Mouse (Mus musculus): ENCODE measurements around the gene Cldn34c1. TPM values are rescaled to one million over a fixed set of nuclear protein-coding genes. Genes with fewer than 3 reads are reported as not detected.
A peak's percentile ranks its signal among the peaks of the same experiment; 100 is the strongest.
"Not testable (repeated sequence)": the region's sequence is repeated elsewhere in the genome, so short reads cannot be mapped to it uniquely, and the experiment has no call there.

Cldn34c1 gene
- 9.4 and 9.5 TPM in 2 replicates for polyA plus RNA-seq (2015; fragmentation: Nextera tagmentation; extraction: Ambion mirVana)

DNA sequence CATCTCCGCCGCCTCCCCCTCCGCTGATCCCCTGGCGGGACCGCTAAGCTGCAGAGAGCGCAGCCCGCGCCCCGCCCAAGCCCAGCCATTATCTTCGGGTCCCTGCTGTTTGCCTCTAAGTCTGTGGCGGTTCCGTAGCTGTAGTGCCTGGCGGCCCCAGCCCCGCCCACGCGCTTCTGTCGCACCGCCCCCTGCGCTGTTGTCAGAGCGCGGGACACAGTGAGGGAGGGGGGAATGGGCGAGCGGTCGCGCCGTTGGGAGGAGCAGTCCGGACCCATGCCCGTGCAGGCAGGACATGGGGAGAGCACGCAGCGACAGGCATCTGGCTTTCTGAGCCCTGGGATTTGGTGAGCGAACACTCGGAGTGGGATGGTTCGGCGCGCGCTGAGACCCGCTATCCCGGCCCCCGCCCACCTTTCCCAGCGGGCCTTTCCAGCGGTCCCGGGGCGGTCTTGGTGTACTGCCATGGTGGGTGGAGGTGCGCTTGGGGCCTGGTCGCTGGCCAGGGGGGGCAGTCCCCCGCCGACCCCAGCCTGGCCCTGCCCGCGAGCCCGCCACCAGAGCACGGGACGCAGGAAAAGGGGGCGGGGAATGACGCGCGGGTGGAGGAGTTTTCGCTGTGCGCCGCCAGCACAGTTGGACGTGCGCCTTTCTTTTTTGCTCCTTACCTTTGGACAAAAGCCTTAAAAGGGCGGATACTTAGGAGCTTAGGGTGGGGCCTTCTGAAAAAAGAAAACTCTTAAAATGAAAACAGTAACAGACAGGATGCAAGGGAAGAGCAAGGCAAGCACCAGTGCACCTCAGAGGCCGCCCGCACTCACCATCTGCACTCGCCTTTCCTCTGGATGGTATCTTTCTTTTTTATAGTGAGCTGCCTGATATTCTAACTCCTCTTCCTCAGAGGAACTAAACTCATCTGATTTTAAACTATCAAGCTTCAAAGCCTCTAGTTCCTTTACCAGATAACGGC lies at the start of gene Cldn34c1:
Gene Cldn34c1 (plus strand): TSS at position 205 of the 970 bp plus-strand sequence.
- no peaks in the 10 kb centered on the region for H3K27me3 ChIP-seq (ENCODE audit: control insufficient read depth, insufficient read depth, low read length)
- H3K4me2 ChIP-seq (ENCODE audit: low read depth, low read length): peak within 1 kb of the TSS; percentile 61
- H3K4me3 ChIP-seq (ENCODE audit: low read length): peak within 1 kb of the TSS; percentile 61
- no peaks in the 10 kb centered on the region for H3K9me3 ChIP-seq (replicated peaks; ENCODE audit: control insufficient read depth, low read length)
- H3K4me1 ChIP-seq (ENCODE audit: control insufficient read depth, insufficient read depth, low read length): no peaks in the 10 kb centered on the region
- peak within 1 kb of the TSS; percentile 94 for H3K27ac ChIP-seq (ENCODE audit: low read length)
- no peaks in the 10 kb centered on the region for H3K36me3 ChIP-seq (ENCODE audit: control insufficient read depth, insufficient read depth)
- peak; percentile 99 for ATAC-seq (replicated peaks; ENCODE audit: extremely low read depth, insufficient read depth, low FRiP score)
- 4% methylated on average over 60 of the region's 66 CpGs for WGBS
- H3K9ac ChIP-seq (ENCODE audit: low read length): peak within 1 kb of the TSS; percentile 73

- no peaks in the 10 kb centered on the region for H3K4me1 ChIP-seq (ENCODE audit: control insufficient read depth, insufficient read depth, low read length)
- WGBS: 69% methylated on average over 3 of the region's 3 CpGs
- no peak overlapping the region for H3K4me3 ChIP-seq (ENCODE audit: low read length)
- H3K27ac ChIP-seq (ENCODE audit: low read length): no peak overlapping the region
- no peak overlapping the region for H3K4me2 ChIP-seq (ENCODE audit: low read depth, low read length)
- no peak overlapping the region for H3K9ac ChIP-seq (ENCODE audit: low read length)
- no peaks in the 10 kb centered on the region for H3K36me3 ChIP-seq (ENCODE audit: control insufficient read depth, insufficient read depth)
- no peak for ATAC-seq (replicated peaks; ENCODE audit: extremely low read depth, insufficient read depth, low FRiP score)
- H3K9me3 ChIP-seq (replicated peaks; ENCODE audit: control insufficient read depth, low read length): no peaks in the 10 kb centered on the region
- H3K27me3 ChIP-seq (ENCODE audit: control insufficient read depth, insufficient read depth, low read length): no peaks in the 10 kb centered on the region
These were observed 15.9 kb upstream of the Cldn34c1 start for GRCm38 (mm10) chrX:123087441-123087840.

DNA sequence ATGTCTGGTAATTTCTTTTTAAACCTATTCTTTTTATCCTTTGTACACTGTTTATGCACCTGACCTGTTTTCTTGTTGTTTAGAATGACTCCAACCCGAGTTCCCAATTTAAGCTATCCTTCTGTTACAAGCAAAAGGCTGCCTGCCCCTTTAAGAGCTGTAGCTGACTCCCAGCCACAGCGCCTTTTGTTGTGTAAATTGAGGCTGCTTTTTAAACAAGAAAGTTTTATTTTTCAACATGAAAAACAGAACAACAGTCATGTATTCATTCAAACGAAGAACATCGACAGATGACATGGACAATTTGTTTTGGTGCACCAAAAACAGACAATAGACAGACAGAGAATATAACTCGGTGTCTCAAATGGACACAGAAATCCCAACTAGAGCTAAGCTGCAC lies 489 bp upstream of the Cldn34c1 start:
- peak overlapping the region; percentile 73 for H3K9ac ChIP-seq (ENCODE audit: low read length)
- H3K27me3 ChIP-seq (ENCODE audit: control insufficient read depth, insufficient read depth, low read length); H3K36me3 ChIP-seq (ENCODE audit: control insufficient read depth, insufficient read depth); H3K4me1 ChIP-seq (ENCODE audit: control insufficient read depth, insufficient read depth, low read length); ATAC-seq (replicated peaks; ENCODE audit: extremely low read depth, insufficient read depth, low FRiP score); H3K9me3 ChIP-seq (replicated peaks; ENCODE audit: control insufficient read depth, low read length): not testable (repeated sequence)
- peak overlapping the region; percentile 61 for H3K4me3 ChIP-seq (ENCODE audit: low read length)
- H3K27ac ChIP-seq (ENCODE audit: low read length): peak overlapping the region; percentile 94
- peak overlapping the region; percentile 47 for H3K4me2 ChIP-seq (ENCODE audit: low read depth, low read length)
- 18% methylated on average over 5 of the region's 5 CpGs for WGBS

DNA sequence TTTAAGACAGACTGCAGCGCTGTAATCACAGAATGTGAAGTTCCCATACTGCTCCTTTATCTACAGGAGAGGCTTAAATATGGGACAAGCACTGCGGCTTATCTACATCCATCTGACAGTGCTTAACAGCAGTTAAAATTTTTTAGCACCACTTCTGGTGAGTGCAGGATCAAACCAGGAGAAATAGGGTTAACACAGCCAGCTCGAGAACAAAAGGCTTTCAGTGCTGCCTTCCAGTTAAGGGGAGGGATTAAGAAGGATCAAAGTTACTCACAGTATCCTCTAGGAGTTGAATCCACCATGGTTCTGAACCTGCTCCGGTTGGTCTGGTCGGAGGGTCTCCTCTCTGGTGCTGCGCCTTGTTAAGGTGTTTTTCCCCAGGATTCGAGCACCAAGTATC lies 1.4 kb downstream of the Cldn34c1 start:
- peak overlapping the region; percentile 61 for H3K4me3 ChIP-seq (ENCODE audit: low read length)
- 16% methylated on average over 7 of the region's 7 CpGs for WGBS
- H3K4me2 ChIP-seq (ENCODE audit: low read depth, low read length): peak overlapping the region; percentile 61
- H3K27me3 ChIP-seq (ENCODE audit: control insufficient read depth, insufficient read depth, low read length); ATAC-seq (replicated peaks; ENCODE audit: extremely low read depth, insufficient read depth, low FRiP score); H3K36me3 ChIP-seq (ENCODE audit: control insufficient read depth, insufficient read depth); H3K27ac ChIP-seq (ENCODE audit: low read length); H3K4me1 ChIP-seq (ENCODE audit: control insufficient read depth, insufficient read depth, low read length); H3K9me3 ChIP-seq (replicated peaks; ENCODE audit: control insufficient read depth, low read length): not testable (repeated sequence)
- peak overlapping the region; percentile 73 for H3K9ac ChIP-seq (ENCODE audit: low read length)

GRCm38 (mm10) chrX:123222381-123222780 lies 119.1 kb downstream of the Cldn34c1 start, which contains the start of gene Srsx:
TSS of gene Srsx (minus strand) at chrX:123222481.
- not testable (repeated sequence) for H3K4me1 ChIP-seq (ENCODE audit: control insufficient read depth, insufficient read depth, low read length); H3K27me3 ChIP-seq (ENCODE audit: control insufficient read depth, insufficient read depth, low read length); H3K4me2 ChIP-seq (ENCODE audit: low read depth, low read length); H3K27ac ChIP-seq (ENCODE audit: low read length); H3K36me3 ChIP-seq (ENCODE audit: control insufficient read depth, insufficient read depth); H3K9me3 ChIP-seq (replicated peaks; ENCODE audit: control insufficient read depth, low read length); H3K4me3 ChIP-seq (ENCODE audit: low read length); H3K9ac ChIP-seq (ENCODE audit: low read length); ATAC-seq (replicated peaks; ENCODE audit: extremely low read depth, insufficient read depth, low FRiP score)
- no CpG with 5 or more reads among the region's 1 CpGs for WGBS

Other genes with a start within 250 kb of the Cldn34c1 start
- gene Gm17521, start 73.8 kb upstream of the Cldn34c1 start, polyA plus RNA-seq (2015; fragmentation: Nextera tagmentation; extraction: Ambion mirVana): not detected in 2 replicates
- gene Srsx, start 119.0 kb downstream of the Cldn34c1 start, polyA plus RNA-seq (2015; fragmentation: Nextera tagmentation; extraction: Ambion mirVana): not detected in 2 replicates
- gene Gm17577, start 143.4 kb downstream of the Cldn34c1 start, polyA plus RNA-seq (2015; fragmentation: Nextera tagmentation; extraction: Ambion mirVana): not detected in 2 replicates